ENCODE assay signal across 13 mouse cellular contexts in the genomic region with DNA sequence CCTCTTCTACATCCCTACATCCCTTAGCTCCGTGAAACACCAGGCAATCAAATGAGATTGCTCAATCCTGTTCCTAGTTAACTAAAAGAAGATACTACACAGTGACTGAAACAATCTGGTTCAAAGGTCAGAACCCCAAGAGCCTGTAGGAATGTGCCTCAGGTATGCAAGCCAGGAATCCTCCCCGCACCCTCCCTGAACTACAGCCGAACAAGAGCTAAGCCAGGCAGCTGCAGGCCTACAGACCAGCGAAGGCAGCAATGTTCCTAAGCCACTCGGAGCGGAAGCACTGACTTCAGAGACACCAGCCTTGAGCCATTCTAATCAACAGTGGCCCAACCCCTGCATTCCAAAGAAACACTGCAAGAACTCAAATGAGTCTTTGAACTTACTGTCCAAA. TPM values are rescaled to one million over a fixed set of nuclear protein-coding genes. Genes with fewer than 3 reads are reported as not detected.
A peak's percentile ranks its signal among the peaks of the same experiment; 100 is the strongest.
DNase-seq lines count a peak whose midpoint lies in the region; ATAC-seq lines count a peak whose summit lies in the region.
"Had no signal": no experiment of that assay in that cellular context is flagged by ENCODE, and none has a peak within 500 bp of the region (broad histone marks: within the 10 kb centered on the region; RNA-seq: fewer than 3 reads in every experiment).

No protein-coding gene starts in this region.

- H3K27me3 ChIP-seq in lung, embryonic 15.5 days: no peaks in the 10 kb centered on the region
- no peaks in the 10 kb centered on the region for H3K27me3 ChIP-seq in intestine, embryonic 16.5 days (replicated peaks; ENCODE audit: control insufficient read depth, insufficient read depth, low read length)
- no peaks in the 10 kb centered on the region for H3K27me3 ChIP-seq in liver, embryonic 12.5 days (replicated peaks)
- H3K27me3 ChIP-seq in forebrain, embryonic 16.5 days (replicated peaks; ENCODE audit: control insufficient read depth, insufficient read depth, low read length): no peaks in the 10 kb centered on the region
- H3K27me3 ChIP-seq: limb, embryonic 13.5 days had no signal

- no peak for DNase-seq in lung, postnatal 10 days
- DNase-seq in adrenal gland, postnatal 10 days: no peak
- no peak for DNase-seq in adrenal gland, adult 2 months
- DNase-seq: cerebellum, adult 2 months; gastrocnemius, postnatal 25 days; thymus, postnatal 25 days had no signal

- no peak overlapping the region for H3K4me2 ChIP-seq in lung, embryonic 15.5 days
- H3K4me2 ChIP-seq in intestine, embryonic 16.5 days (ENCODE audit: low read depth, low read length): 0 out of 2 replicates have a peak overlapping the region, but pooled peaks have one; percentile 4
- H3K4me2 ChIP-seq in liver, embryonic 12.5 days: no peak overlapping the region
- no peak overlapping the region for H3K4me2 ChIP-seq in forebrain, embryonic 16.5 days (ENCODE audit: low read length)
- H3K4me2 ChIP-seq: limb, embryonic 13.5 days had no signal

- 49% methylated on average over 6 of the region's 6 CpGs for WGBS in lung, embryonic 15.5 days
- WGBS in intestine, embryonic 16.5 days: 41% methylated on average over 6 of the region's 6 CpGs
- 66% methylated on average over 6 of the region's 6 CpGs for WGBS in liver, embryonic 12.5 days (ENCODE audit: insufficient replicate concordance)
- WGBS in forebrain, embryonic 16.5 days: 83% methylated on average over 6 of the region's 6 CpGs

- H3K4me3 ChIP-seq in lung, embryonic 15.5 days: no peak overlapping the region
- no peak overlapping the region for H3K4me3 ChIP-seq in intestine, embryonic 16.5 days (ENCODE audit: low read length)
- no peak overlapping the region for H3K4me3 ChIP-seq in liver, embryonic 12.5 days
- H3K4me3 ChIP-seq in forebrain, embryonic 16.5 days (replicated peaks; ENCODE audit: low read length): no peak overlapping the region
- H3K4me3 ChIP-seq: limb, embryonic 13.5 days had no signal

- no peak overlapping the region for H3K9ac ChIP-seq in lung, embryonic 15.5 days
- no peak overlapping the region for H3K9ac ChIP-seq in intestine, embryonic 16.5 days (ENCODE audit: low read depth, low read length)
- no peak overlapping the region for H3K9ac ChIP-seq in liver, embryonic 12.5 days
- no peak overlapping the region for H3K9ac ChIP-seq in forebrain, embryonic 16.5 days (replicated peaks; ENCODE audit: low read depth, low read length)
- H3K9ac ChIP-seq: limb, embryonic 13.5 days had no signal

- ATAC-seq in lung, embryonic 15.5 days (ENCODE audit: borderline replicate concordance, extremely low read depth, low FRiP score, low TSS enrichment): peak; percentile 24; the same call in 1 of the 2 replicates
- ATAC-seq in intestine, embryonic 16.5 days: peak; percentile 91
- ATAC-seq in liver, embryonic 12.5 days: no peak; the same call in 1 of the 2 replicates
- no peak for ATAC-seq in forebrain, embryonic 16.5 days
- ATAC-seq: midbrain, embryonic 16.5 days had no signal

- no peaks in the 10 kb centered on the region for H3K36me3 ChIP-seq in lung, embryonic 15.5 days
- H3K36me3 ChIP-seq in intestine, embryonic 16.5 days (ENCODE audit: control insufficient read depth, insufficient read depth, low read length): no peaks in the 10 kb centered on the region
- H3K36me3 ChIP-seq in liver, embryonic 12.5 days: no peaks in the 10 kb centered on the region
- H3K36me3 ChIP-seq in forebrain, embryonic 16.5 days (ENCODE audit: control insufficient read depth, insufficient read depth): no peaks in the 10 kb centered on the region
- H3K36me3 ChIP-seq: limb, embryonic 13.5 days had no signal

- peak overlapping the region; percentile 16; the same call in 1 of the 2 replicates for H3K27ac ChIP-seq in lung, embryonic 15.5 days
- H3K27ac ChIP-seq in intestine, embryonic 16.5 days (ENCODE audit: low read length): peak overlapping the region; percentile 68
- H3K27ac ChIP-seq in liver, embryonic 12.5 days: 0 out of 2 replicates have a peak overlapping the region, but pooled peaks have one; percentile 27
- no peak overlapping the region for H3K27ac ChIP-seq in forebrain, embryonic 16.5 days (ENCODE audit: low read length)
- H3K27ac ChIP-seq: limb, embryonic 13.5 days had no signal

- no peaks in the 10 kb centered on the region for H3K9me3 ChIP-seq in lung, embryonic 15.5 days
- no peaks in the 10 kb centered on the region for H3K9me3 ChIP-seq in intestine, embryonic 16.5 days (ENCODE audit: control insufficient read depth, low read length)
- no peaks in the 10 kb centered on the region for H3K9me3 ChIP-seq in liver, embryonic 12.5 days (replicated peaks)
- no peaks in the 10 kb centered on the region for H3K9me3 ChIP-seq in forebrain, embryonic 16.5 days (ENCODE audit: control insufficient read depth, low read length)
- H3K9me3 ChIP-seq: G1E; limb, embryonic 13.5 days had no signal

- peaks cover 63% of the 10 kb centered on the region for H3K4me1 ChIP-seq in lung, embryonic 15.5 days
- H3K4me1 ChIP-seq in intestine, embryonic 16.5 days (ENCODE audit: control insufficient read depth, insufficient read depth, low read length): peaks cover 54% of the 10 kb centered on the region
- peaks cover 96% of the 10 kb centered on the region for H3K4me1 ChIP-seq in liver, embryonic 12.5 days
- H3K4me1 ChIP-seq in forebrain, embryonic 16.5 days (replicated peaks; ENCODE audit: control insufficient read depth, insufficient read depth, low read length): peaks cover 9% of the 10 kb centered on the region

RNA-seq across cellular contexts. Expression of a gene that starts 20.0 kb away (rescaled TPM):
- 68.1 and 70.9 TPM in 2 replicates for polyA plus RNA-seq in lung, embryonic 15.5 days (2015; fragmentation: Nextera tagmentation; extraction: Ambion mirVana)
- 76.4 and 81.6 TPM in 2 replicates for polyA plus RNA-seq in intestine, embryonic 16.5 days (2015; fragmentation: Nextera tagmentation; extraction: Ambion mirVana)
- polyA plus RNA-seq in liver, embryonic 12.5 days (2016; fragmentation: Nextera tagmentation; extraction: Ambion mirVana): 65.1 and 68.4 TPM in 2 replicates
- total RNA-seq in adrenal gland, postnatal 10 days (2021): 10 to 100 TPM; 69.9 to 76.3 TPM
- 19.8 and 20.0 TPM in 2 replicates for polyA plus RNA-seq in forebrain, embryonic 16.5 days (2015; fragmentation: Nextera tagmentation; extraction: Ambion mirVana)
- total RNA-seq in adrenal gland, adult 2 months (2021): 100 to 1,000 TPM in 1 of 2 experiments, 10 to 100 TPM in 1; 76.7 to 111 TPM
- polyA plus RNA-seq in adrenal gland, adult 2 months (2012; rRNA removed): 25.3 and 28.9 TPM in 2 replicates

Comparison
In these comparisons a context has a peak if more than half of its experiments do, and no peak if none do; other contexts are left out.
1. ATAC-seq: peak in lung, embryonic 15.5 days (single experiment) and intestine, embryonic 16.5 days (single experiment); none in liver, embryonic 12.5 days (single experiment) and forebrain, embryonic 16.5 days (single experiment).